Mouse (Mus musculus): ENCODE data around the gene Dclk1. TPM values are rescaled to one million over a fixed set of nuclear protein-coding genes. Genes with fewer than 3 reads are reported as not detected.

Gene Dclk1
- polyA plus RNA-seq, 1 experiment from 2014 or later = 171 TPM

GRCm38 (mm10) chr3:55510198-55510597 is 268.0 kb downstream of the Dclk1 start:
- no peak overlapping the region for H3K4me3 ChIP-seq
- peaks cover 25% of the 10 kb centered on the region for H3K36me3 ChIP-seq
- ATAC-seq (ENCODE audit: low FRiP score) = no peak
- no peak overlapping the region for H3K27ac ChIP-seq
- 90% methylated on average over 7 of the region's 7 CpGs for WGBS
- H3K9me3 ChIP-seq (replicated peaks) = no peaks in the 10 kb centered on the region
- no peak overlapping the region for H3K9ac ChIP-seq
- H3K4me2 ChIP-seq (replicated peaks) = no peak overlapping the region
- no peaks in the 10 kb centered on the region for H3K27me3 ChIP-seq
- H3K4me1 ChIP-seq = no peaks in the 10 kb centered on the region

- H3K4me1 ChIP-seq = no peaks in the 10 kb centered on the region
- H3K4me2 ChIP-seq (replicated peaks) = no peak overlapping the region
- no peak overlapping the region for H3K27ac ChIP-seq
- no peak overlapping the region for H3K9ac ChIP-seq
- H3K36me3 ChIP-seq = peaks cover 19% of the 10 kb centered on the region
- no peaks in the 10 kb centered on the region for H3K9me3 ChIP-seq (replicated peaks)
- no peak for ATAC-seq (ENCODE audit: low FRiP score)
- 69% methylated on average over 6 of the region's 6 CpGs for WGBS
- H3K27me3 ChIP-seq = no peaks in the 10 kb centered on the region
- H3K4me3 ChIP-seq = no peak overlapping the region
These were observed 269.5 kb downstream of the Dclk1 start for GRCm38 (mm10) chr3:55511658-55512057.

GRCm38 (mm10) chr3:55515966-55516365 is 273.8 kb downstream of the Dclk1 start:
- peaks cover 3% of the 10 kb centered on the region; the same call in 1 of the 2 replicates for H3K36me3 ChIP-seq
- H3K4me2 ChIP-seq (replicated peaks) = no peak overlapping the region
- H3K9ac ChIP-seq = no peak overlapping the region
- no peak for ATAC-seq (ENCODE audit: low FRiP score)
- no peak overlapping the region for H3K27ac ChIP-seq
- H3K4me3 ChIP-seq = no peak overlapping the region
- 63% methylated on average over 5 of the region's 5 CpGs for WGBS
- H3K9me3 ChIP-seq (replicated peaks) = no peaks in the 10 kb centered on the region
- H3K27me3 ChIP-seq = no peaks in the 10 kb centered on the region
- peaks cover 14% of the 10 kb centered on the region for H3K4me1 ChIP-seq

GRCm38 (mm10) chr3:55517454-55518014 is 275.4 kb downstream of the Dclk1 start:
- Histone ChIP-seq H3K9me3 (replicated peaks) (no peaks in the 10 kb centered on the region), H3K27me3 (no peaks in the 10 kb centered on the region), H3K4me2 (replicated peaks) (no peak overlapping the region), H3K27ac (no peak overlapping the region), H3K4me3 (no peak overlapping the region), H3K9ac (no peak overlapping the region), H3K36me3 (peaks cover 3% of the 10 kb centered on the region; the same call in 1 of the 2 replicates), H3K4me1 (peaks cover 25% of the 10 kb centered on the region)
- 73% methylated on average over 17 of the region's 17 CpGs for WGBS
- no peak for ATAC-seq (ENCODE audit: low FRiP score)

GRCm38 (mm10) chr3:55520240-55521180 is 278.3 kb downstream of the Dclk1 start:
- Histone ChIP-seq H3K4me3 (no peak overlapping the region), H3K4me2 (replicated peaks) (no peak overlapping the region), H3K36me3 (no peaks in the 10 kb centered on the region), H3K9ac (no peak overlapping the region), H3K4me1 (peaks cover 49% of the 10 kb centered on the region), H3K27ac (peak overlapping the region; percentile 89), H3K27me3 (no peaks in the 10 kb centered on the region), H3K9me3 (replicated peaks) (no peaks in the 10 kb centered on the region)
- 21% methylated on average over 12 of the region's 12 CpGs for WGBS
- ATAC-seq (ENCODE audit: low FRiP score) = peak; percentile 76

GRCm38 (mm10) chr3:55521776-55522175 is 279.6 kb downstream of the Dclk1 start:
- H3K4me3 ChIP-seq = no peak overlapping the region
- no peaks in the 10 kb centered on the region for H3K36me3 ChIP-seq
- H3K9me3 ChIP-seq (replicated peaks) = no peaks in the 10 kb centered on the region
- peaks cover 54% of the 10 kb centered on the region for H3K4me1 ChIP-seq
- no peak for ATAC-seq (ENCODE audit: low FRiP score)
- peak overlapping the region; percentile 93 for H3K27ac ChIP-seq
- no peaks in the 10 kb centered on the region for H3K27me3 ChIP-seq
- 68% methylated on average over 8 of the region's 8 CpGs for WGBS
- no peak overlapping the region for H3K4me2 ChIP-seq (replicated peaks)
- H3K9ac ChIP-seq = no peak overlapping the region

GRCm38 (mm10) chr3:55523224-55523623 is 281.1 kb downstream of the Dclk1 start:
- WGBS = 21% methylated on average over 7 of the region's 7 CpGs
- Histone ChIP-seq H3K4me3 (no peak overlapping the region), H3K4me2 (replicated peaks) (no peak overlapping the region; the same call in 1 of the 2 replicates), H3K27ac (peak overlapping the region; percentile 93), H3K9ac (peak overlapping the region; percentile 41; the same call in 1 of the 2 replicates), H3K27me3 (no peaks in the 10 kb centered on the region), H3K36me3 (no peaks in the 10 kb centered on the region), H3K4me1 (peaks cover 62% of the 10 kb centered on the region), H3K9me3 (replicated peaks) (no peaks in the 10 kb centered on the region)
- ATAC-seq (ENCODE audit: low FRiP score) = peak; percentile 68

- Histone ChIP-seq H3K9ac (0 out of 2 replicates have a peak overlapping the region, but pooled peaks have one; percentile 8), H3K27ac (peak overlapping the region; percentile 93), H3K4me2 (replicated peaks) (0 out of 2 replicates have a peak overlapping the region, but pooled peaks have one; percentile 15), H3K36me3 (no peaks in the 10 kb centered on the region), H3K4me1 (peaks cover 68% of the 10 kb centered on the region), H3K9me3 (replicated peaks) (no peaks in the 10 kb centered on the region), H3K4me3 (no peak overlapping the region), H3K27me3 (no peaks in the 10 kb centered on the region)
- WGBS = 44% methylated on average over 16 of the region's 16 CpGs
- ATAC-seq (ENCODE audit: low FRiP score) = peak; percentile 17; the same call in 1 of the 2 replicates
These were observed 281.7 kb downstream of the Dclk1 start for GRCm38 (mm10) chr3:55523735-55524477.

- Histone ChIP-seq H3K4me3 (no peak overlapping the region), H3K36me3 (no peaks in the 10 kb centered on the region), H3K27me3 (no peaks in the 10 kb centered on the region), H3K4me2 (replicated peaks) (peak overlapping the region; percentile 15; the same call in 1 of the 2 replicates), H3K27ac (peak overlapping the region; percentile 93), H3K9ac (peak overlapping the region; percentile 8; the same call in 1 of the 2 replicates), H3K4me1 (peaks cover 68% of the 10 kb centered on the region), H3K9me3 (replicated peaks) (no peaks in the 10 kb centered on the region)
- WGBS = 51% methylated on average over 9 of the region's 9 CpGs
- ATAC-seq (ENCODE audit: low FRiP score) = 0 out of 2 replicates have a peak, but pooled peaks have one; percentile 6
These were observed 282.5 kb downstream of the Dclk1 start for GRCm38 (mm10) chr3:55524491-55525195.

- Histone ChIP-seq H3K9ac (peak overlapping the region; percentile 14; the same call in 1 of the 2 replicates), H3K9me3 (replicated peaks) (no peaks in the 10 kb centered on the region), H3K27me3 (no peaks in the 10 kb centered on the region), H3K27ac (peak overlapping the region; percentile 67), H3K36me3 (no peaks in the 10 kb centered on the region), H3K4me3 (no peak overlapping the region), H3K4me1 (peaks cover 66% of the 10 kb centered on the region), H3K4me2 (replicated peaks) (no peak overlapping the region)
- WGBS = 84% methylated on average over 3 of the region's 3 CpGs
- no peak for ATAC-seq (ENCODE audit: low FRiP score)
These were observed 284.3 kb downstream of the Dclk1 start for GRCm38 (mm10) chr3:55526470-55526869.

- H3K4me1 ChIP-seq = peaks cover 57% of the 10 kb centered on the region
- WGBS = 57% methylated on average over 1 of the region's 1 CpGs
- H3K9me3 ChIP-seq (replicated peaks) = no peaks in the 10 kb centered on the region
- no peak for ATAC-seq (ENCODE audit: low FRiP score)
- H3K9ac ChIP-seq = no peak overlapping the region
- no peak overlapping the region for H3K4me3 ChIP-seq
- peak overlapping the region; percentile 67 for H3K27ac ChIP-seq
- H3K4me2 ChIP-seq (replicated peaks) = no peak overlapping the region
- no peaks in the 10 kb centered on the region for H3K36me3 ChIP-seq
- no peaks in the 10 kb centered on the region for H3K27me3 ChIP-seq
These were observed 285.4 kb downstream of the Dclk1 start for GRCm38 (mm10) chr3:55527566-55527965.
